Mouse (Mus musculus): ENCODE data around the gene Tmem208.

Tmem208 gene

GRCm38 (mm10) chr8:105298351-105299252 is 27.6 kb upstream of the Tmem208 start:
- DNase-seq (ENCODE audit: extremely low read depth, low read depth), result no peak

GRCm38 (mm10) chr8:105299962-105300361 is 26.2 kb upstream of the Tmem208 start:
- DNase-seq (ENCODE audit: extremely low read depth, low read depth), result no peak

GRCm38 (mm10) chr8:105303396-105303795 is 22.8 kb upstream of the Tmem208 start:
- DNase-seq (ENCODE audit: extremely low read depth, low read depth), result no peak

GRCm38 (mm10) chr8:105303874-105304273 is 22.3 kb upstream of the Tmem208 start:
- no peak for DNase-seq (ENCODE audit: extremely low read depth, low read depth)

GRCm38 (mm10) chr8:105304325-105305210 is 21.6 kb upstream of the Tmem208 start:
- no peak for DNase-seq (ENCODE audit: extremely low read depth, low read depth)

GRCm38 (mm10) chr8:105305211-105306145 is 20.7 kb upstream of the Tmem208 start, which contains the start of gene Elmo3:
TSS of gene Elmo3 (plus strand) at chr8:105305601.
- DNase-seq (ENCODE audit: extremely low read depth, low read depth), result no peak

- no peak for DNase-seq (ENCODE audit: extremely low read depth, low read depth)
These were observed 19.9 kb upstream of the Tmem208 start for GRCm38 (mm10) chr8:105306146-105306691.

GRCm38 (mm10) chr8:105307670-105308069 is 18.5 kb upstream of the Tmem208 start:
- no peak for DNase-seq (ENCODE audit: extremely low read depth, low read depth)

GRCm38 (mm10) chr8:105308428-105308827 is 17.7 kb upstream of the Tmem208 start:
- DNase-seq (ENCODE audit: extremely low read depth, low read depth), result no peak

GRCm38 (mm10) chr8:105309142-105309847 is 16.9 kb upstream of the Tmem208 start:
- no peak for DNase-seq (ENCODE audit: extremely low read depth, low read depth)

- no peak for DNase-seq (ENCODE audit: extremely low read depth, low read depth)
These were observed 16.0 kb upstream of the Tmem208 start for GRCm38 (mm10) chr8:105310118-105310517.

GRCm38 (mm10) chr8:105311718-105312117 is 14.4 kb upstream of the Tmem208 start:
- no peak for DNase-seq (ENCODE audit: extremely low read depth, low read depth)

GRCm38 (mm10) chr8:105312891-105313481 is 13.2 kb upstream of the Tmem208 start:
- DNase-seq (ENCODE audit: extremely low read depth, low read depth), result no peak

GRCm38 (mm10) chr8:105313622-105314402 is 12.3 kb upstream of the Tmem208 start:
- no peak for DNase-seq (ENCODE audit: extremely low read depth, low read depth)

GRCm38 (mm10) chr8:105315073-105315769 is 10.9 kb upstream of the Tmem208 start:
- no peak for DNase-seq (ENCODE audit: extremely low read depth, low read depth)

GRCm38 (mm10) chr8:105317941-105318340 is 8.2 kb upstream of the Tmem208 start:
- DNase-seq (ENCODE audit: extremely low read depth, low read depth), result no peak

- DNase-seq (ENCODE audit: extremely low read depth, low read depth), result no peak
These were observed 7.4 kb upstream of the Tmem208 start for GRCm38 (mm10) chr8:105318662-105319190.

- DNase-seq (ENCODE audit: extremely low read depth, low read depth), result peak; percentile 72
These were observed 3.0 kb upstream of the Tmem208 start for GRCm38 (mm10) chr8:105323183-105323582.
